Mouse (Mus musculus): ENCODE measurements around the gene Gm4894. TPM values are rescaled to one million over a fixed set of nuclear protein-coding genes. Genes with fewer than 3 reads are reported as not detected.

The Gm4894 gene
- polyA plus RNA-seq (2015; fragmentation: Nextera tagmentation; extraction: Ambion mirVana), result not detected in 2 replicates

- Histone ChIP-seq H3K9me3 (no peaks in the 10 kb centered on the region), H3K4me2 (no peak within 1 kb of the TSS)
- WGBS, result 65% methylated on average over 6 of the region's 6 CpGs
Observed at GRCm38 (mm10) chr9:49250231-49250630, at the start of gene Gm4894. TSS of gene Gm4894 (plus strand) at chr9:49250531.

DNA sequence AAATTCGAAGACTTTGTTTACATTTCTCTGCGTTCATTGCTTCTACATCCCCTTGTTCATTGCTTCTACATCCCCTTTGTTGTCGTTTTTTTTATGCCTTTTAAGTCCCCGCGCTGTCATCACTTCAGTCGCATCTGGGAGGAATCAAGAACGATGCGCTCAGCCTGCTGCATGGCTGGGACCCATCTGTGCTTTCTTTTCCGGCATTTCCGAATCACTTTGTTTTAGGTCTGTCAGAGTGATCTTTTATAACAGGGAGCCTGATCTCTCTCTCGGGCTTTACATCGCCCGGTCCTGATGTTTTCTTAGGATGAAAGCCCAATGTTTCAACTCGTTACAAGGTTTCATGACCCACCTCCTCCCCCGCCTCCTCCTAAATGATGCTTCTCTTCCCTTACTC lies 44.0 kb upstream of the Gm4894 start:
- H3K4me3 ChIP-seq, result peak overlapping the region; percentile 12; the same call in 1 of the 2 replicates
- H3K9ac ChIP-seq, result no peak overlapping the region
- WGBS, result 20% methylated on average over 15 of the region's 15 CpGs
- H3K4me2 ChIP-seq, result peak overlapping the region; percentile 49
- H3K36me3 ChIP-seq, result no peaks in the 10 kb centered on the region
- peaks cover 23% of the 10 kb centered on the region for H3K4me1 ChIP-seq
- ATAC-seq (ENCODE audit: insufficient number of reproducible peaks, insufficient read depth, low FRiP score, low TSS enrichment, low read depth), result no peak
- H3K27me3 ChIP-seq, result no peaks in the 10 kb centered on the region; the same call in 1 of the 2 replicates
- H3K27ac ChIP-seq, result peak overlapping the region; percentile 62; the same call in 1 of the 2 replicates
- H3K9me3 ChIP-seq, result no peaks in the 10 kb centered on the region

More at GRCm38 (mm10) chr9:49250231-49250630, at the start of gene Gm4894:
- no peaks in the 10 kb centered on the region for H3K27me3 ChIP-seq
- no peak within 1 kb of the TSS for H3K27ac ChIP-seq
- H3K4me1 ChIP-seq, result peaks cover 6% of the 10 kb centered on the region; the same call in 1 of the 2 replicates
- H3K4me3 ChIP-seq, result no peak within 1 kb of the TSS
- no peaks in the 10 kb centered on the region for H3K36me3 ChIP-seq
- ATAC-seq (ENCODE audit: insufficient number of reproducible peaks, insufficient read depth, low FRiP score, low TSS enrichment, low read depth), result no peak
- H3K9ac ChIP-seq, result no peak within 1 kb of the TSS

- 76% methylated on average over 1 of the region's 1 CpGs for WGBS
- no peak overlapping the region for H3K27ac ChIP-seq
- no peaks in the 10 kb centered on the region for H3K36me3 ChIP-seq
- peaks cover 17% of the 10 kb centered on the region for H3K4me1 ChIP-seq
- no peak overlapping the region for H3K4me3 ChIP-seq
- no peaks in the 10 kb centered on the region for H3K9me3 ChIP-seq
- no peak overlapping the region for H3K9ac ChIP-seq
- no peaks in the 10 kb centered on the region for H3K27me3 ChIP-seq
- no peak for ATAC-seq (ENCODE audit: insufficient number of reproducible peaks, insufficient read depth, low FRiP score, low TSS enrichment, low read depth)
- no peak overlapping the region for H3K4me2 ChIP-seq
Observed at GRCm38 (mm10) chr9:49211493-49211892, 38.8 kb upstream of the Gm4894 start.

DNA sequence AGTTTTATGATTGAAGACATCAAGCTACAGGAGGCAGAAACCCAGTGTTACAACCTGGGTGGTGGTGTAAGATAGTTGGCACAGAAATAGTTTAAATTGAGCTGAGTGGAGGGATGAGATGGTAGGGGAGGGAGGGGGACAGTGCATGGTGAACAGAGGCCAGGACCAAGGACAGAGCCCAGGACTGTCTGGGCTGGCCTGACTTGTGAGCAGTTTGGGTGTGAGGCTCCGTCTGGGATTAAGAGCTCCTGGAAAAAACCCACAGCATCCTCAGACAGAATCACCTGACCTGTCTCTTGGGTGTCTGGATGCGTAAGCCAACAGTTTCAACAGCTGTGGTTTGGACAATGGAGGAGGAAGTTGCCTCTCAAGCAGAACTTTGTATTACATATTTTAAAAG lies 35.6 kb upstream of the Gm4894 start:
- Histone ChIP-seq H3K36me3 (no peaks in the 10 kb centered on the region), H3K9me3 (no peaks in the 10 kb centered on the region), H3K4me1 (peaks cover 8% of the 10 kb centered on the region), H3K27ac (no peak overlapping the region), H3K27me3 (no peaks in the 10 kb centered on the region), H3K4me3 (no peak overlapping the region), H3K4me2 (no peak overlapping the region), H3K9ac (no peak overlapping the region)
- ATAC-seq (ENCODE audit: insufficient number of reproducible peaks, insufficient read depth, low FRiP score, low TSS enrichment, low read depth), result no peak
- WGBS, result 20% methylated on average over 2 of the region's 2 CpGs

DNA sequence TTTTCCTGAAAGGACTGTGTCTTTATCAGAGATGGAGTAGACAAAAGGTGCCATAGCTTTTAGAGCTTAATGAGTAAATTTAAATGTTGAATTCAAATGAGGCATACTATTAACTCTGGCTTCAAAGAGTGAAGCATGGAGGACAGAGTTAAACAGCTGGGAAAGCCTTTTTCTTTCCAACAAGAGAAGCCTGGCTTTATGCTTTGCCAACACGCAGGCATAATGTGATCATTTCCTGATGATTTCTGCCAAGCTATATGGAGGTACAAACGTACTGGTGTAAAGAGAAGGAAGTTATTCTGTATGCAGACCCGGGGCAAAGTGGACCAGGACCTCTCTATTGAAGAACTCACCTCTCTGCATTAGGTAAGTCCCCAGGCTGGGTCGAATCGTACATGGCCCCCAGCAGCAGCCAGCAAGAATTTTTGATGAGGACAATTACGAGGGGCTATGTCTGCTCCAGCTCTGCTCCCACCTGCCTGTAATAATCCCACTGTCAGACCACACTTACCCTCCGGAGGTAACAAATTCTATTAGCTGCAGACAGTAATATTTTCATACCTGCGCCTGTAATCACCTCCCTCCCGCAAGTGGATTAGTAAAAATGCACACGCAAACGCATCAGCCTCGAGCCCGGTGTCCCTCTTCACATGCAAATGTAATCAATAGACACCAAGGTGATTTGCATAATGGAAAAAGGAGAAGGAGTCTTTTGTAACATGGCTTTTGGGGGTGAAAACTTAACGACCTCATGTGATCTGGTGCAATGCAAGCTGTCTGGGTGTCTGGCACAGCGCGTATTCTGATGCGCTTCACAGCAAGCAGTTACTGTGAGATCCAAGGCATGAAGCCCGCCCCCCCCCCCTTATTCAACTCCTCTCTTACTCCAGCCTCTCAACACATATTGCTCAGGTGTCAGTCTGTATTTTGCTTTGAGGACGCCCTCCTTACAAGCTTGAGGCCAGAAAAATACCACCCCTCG lies 32.4 kb upstream of the Gm4894 start:
- Histone ChIP-seq H3K4me1 (no peaks in the 10 kb centered on the region), H3K9ac (no peak overlapping the region), H3K36me3 (no peaks in the 10 kb centered on the region), H3K27ac (no peak overlapping the region), H3K27me3 (no peaks in the 10 kb centered on the region), H3K4me2 (no peak overlapping the region), H3K4me3 (no peak overlapping the region), H3K9me3 (no peaks in the 10 kb centered on the region)
- 70% methylated on average over 20 of the region's 20 CpGs for WGBS
- ATAC-seq (ENCODE audit: insufficient number of reproducible peaks, insufficient read depth, low FRiP score, low TSS enrichment, low read depth), result no peak

- WGBS, result 70% methylated on average over 10 of the region's 10 CpGs
- ATAC-seq (ENCODE audit: insufficient number of reproducible peaks, insufficient read depth, low FRiP score, low TSS enrichment, low read depth), result no peak
Observed at GRCm38 (mm10) chr9:49224488-49224887, 25.8 kb upstream of the Gm4894 start.

GRCm38 (mm10) chr9:49227442-49227841 lies 22.9 kb upstream of the Gm4894 start:
- WGBS, result 62% methylated on average over 9 of the region's 9 CpGs
- ATAC-seq (ENCODE audit: insufficient number of reproducible peaks, insufficient read depth, low FRiP score, low TSS enrichment, low read depth), result no peak

More at GRCm38 (mm10) chr9:49224488-49224887, 25.8 kb upstream of the Gm4894 start:
- H3K36me3 ChIP-seq, result no peaks in the 10 kb centered on the region
- H3K9ac ChIP-seq, result no peak overlapping the region
- no peak overlapping the region for H3K27ac ChIP-seq
- no peaks in the 10 kb centered on the region for H3K4me1 ChIP-seq
- H3K9me3 ChIP-seq, result no peaks in the 10 kb centered on the region
- no peak overlapping the region for H3K4me2 ChIP-seq
- H3K4me3 ChIP-seq, result no peak overlapping the region
- H3K27me3 ChIP-seq, result no peaks in the 10 kb centered on the region

DNA sequence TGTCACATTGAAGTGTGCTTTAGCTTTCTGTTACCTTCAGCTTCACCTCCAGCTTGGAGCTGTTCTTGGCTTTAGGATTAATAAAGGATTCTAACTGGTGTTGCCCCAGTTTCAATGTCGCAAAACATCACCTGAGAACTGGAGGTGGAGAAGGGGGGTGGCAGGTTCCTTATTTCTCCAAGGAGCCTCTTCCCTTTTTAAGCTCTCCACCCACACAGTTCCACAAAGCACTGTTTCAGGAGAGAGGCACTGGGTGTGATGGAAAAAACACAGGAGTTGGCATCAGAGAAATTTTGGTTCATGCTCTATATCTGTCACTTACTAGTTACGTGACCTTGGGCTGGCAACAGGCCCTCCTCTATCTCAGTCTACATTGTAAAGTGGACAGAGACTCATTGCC lies 21.3 kb upstream of the Gm4894 start:
- no peaks in the 10 kb centered on the region for H3K27me3 ChIP-seq
- no peaks in the 10 kb centered on the region for H3K4me1 ChIP-seq
- ATAC-seq (ENCODE audit: insufficient number of reproducible peaks, insufficient read depth, low FRiP score, low TSS enrichment, low read depth), result no peak
- H3K36me3 ChIP-seq, result no peaks in the 10 kb centered on the region
- no peak overlapping the region for H3K9ac ChIP-seq
- WGBS, result 85% methylated on average over 2 of the region's 2 CpGs
- no peak overlapping the region for H3K4me3 ChIP-seq
- no peaks in the 10 kb centered on the region for H3K9me3 ChIP-seq
- no peak overlapping the region for H3K27ac ChIP-seq
- H3K4me2 ChIP-seq, result no peak overlapping the region

More at GRCm38 (mm10) chr9:49227442-49227841, 22.9 kb upstream of the Gm4894 start:
- Histone ChIP-seq H3K27me3 (no peaks in the 10 kb centered on the region), H3K27ac (no peak overlapping the region), H3K4me1 (no peaks in the 10 kb centered on the region), H3K4me3 (no peak overlapping the region), H3K9me3 (no peaks in the 10 kb centered on the region), H3K4me2 (no peak overlapping the region), H3K36me3 (no peaks in the 10 kb centered on the region), H3K9ac (no peak overlapping the region)

DNA sequence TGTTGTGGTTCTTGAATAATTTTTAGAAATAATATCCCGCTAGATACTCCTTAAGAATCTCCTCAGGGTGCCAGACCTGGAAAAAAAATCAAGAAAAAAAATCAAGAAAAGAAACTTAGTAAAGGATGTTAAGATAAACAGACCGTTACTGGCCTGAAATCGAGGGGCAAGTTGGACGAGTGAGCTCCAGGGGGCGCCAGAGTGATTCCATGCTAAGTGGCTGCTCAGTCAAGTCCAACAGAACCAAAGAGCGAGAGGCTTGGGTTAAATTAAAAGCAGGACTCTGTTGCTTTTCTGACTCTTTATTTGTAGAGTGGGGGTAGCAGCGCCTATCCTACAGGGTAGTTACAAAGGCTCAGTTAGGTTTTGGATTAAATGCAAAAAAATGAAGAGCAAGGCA lies 3.5 kb upstream of the Gm4894 start:
- H3K4me1 ChIP-seq, result peaks cover 6% of the 10 kb centered on the region; the same call in 1 of the 2 replicates
- 25% methylated on average over 7 of the region's 7 CpGs for WGBS

GRCm38 (mm10) chr9:49268949-49269348 lies 18.6 kb downstream of the Gm4894 start:
- Histone ChIP-seq H3K9me3 (no peaks in the 10 kb centered on the region), H3K4me1 (no peaks in the 10 kb centered on the region), H3K9ac (no peak overlapping the region), H3K27me3 (no peaks in the 10 kb centered on the region), H3K4me2 (no peak overlapping the region), H3K4me3 (no peak overlapping the region), H3K27ac (no peak overlapping the region), H3K36me3 (no peaks in the 10 kb centered on the region)
- 62% methylated on average over 7 of the region's 7 CpGs for WGBS
- ATAC-seq (ENCODE audit: insufficient number of reproducible peaks, insufficient read depth, low FRiP score, low TSS enrichment, low read depth), result no peak

More for the DNA sequence above, 3.5 kb upstream of the Gm4894 start:
- ATAC-seq (ENCODE audit: insufficient number of reproducible peaks, insufficient read depth, low FRiP score, low TSS enrichment, low read depth), result no peak
- Histone ChIP-seq H3K4me3 (no peak overlapping the region), H3K36me3 (no peaks in the 10 kb centered on the region), H3K9me3 (no peaks in the 10 kb centered on the region), H3K27me3 (no peaks in the 10 kb centered on the region), H3K27ac (no peak overlapping the region), H3K4me2 (no peak overlapping the region), H3K9ac (no peak overlapping the region)

DNA sequence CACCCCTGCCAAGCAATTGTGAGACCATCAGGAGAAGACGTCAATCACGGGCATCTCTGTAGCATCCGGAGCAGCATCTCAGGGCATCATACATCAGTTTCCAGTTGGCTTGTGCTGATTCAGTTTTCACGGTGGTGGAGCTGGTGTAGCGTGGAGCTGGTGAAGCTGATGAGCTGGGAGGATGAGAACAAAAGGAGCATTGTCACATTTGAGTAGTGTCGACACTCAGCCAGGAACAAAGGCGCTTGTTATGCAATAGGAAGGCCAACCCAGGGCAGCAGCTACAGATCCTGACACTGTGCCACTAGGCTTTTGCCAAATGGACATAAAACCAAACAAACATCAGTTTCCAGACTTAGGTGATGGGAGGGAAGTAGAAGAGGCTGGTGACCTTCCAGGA lies 23.2 kb downstream of the Gm4894 start:
- no peak overlapping the region for H3K9ac ChIP-seq

GRCm38 (mm10) chr9:49275976-49276375 lies 25.6 kb downstream of the Gm4894 start:
- Histone ChIP-seq H3K36me3 (no peaks in the 10 kb centered on the region), H3K4me3 (no peak overlapping the region), H3K9ac (no peak overlapping the region), H3K27me3 (no peaks in the 10 kb centered on the region), H3K9me3 (no peaks in the 10 kb centered on the region), H3K4me2 (no peak overlapping the region), H3K27ac (no peak overlapping the region), H3K4me1 (0 out of 2 replicates have a peak, but pooled peaks cover 4% of the 10 kb centered on the region)
- no peak for ATAC-seq (ENCODE audit: insufficient number of reproducible peaks, insufficient read depth, low FRiP score, low TSS enrichment, low read depth)
- 46% methylated on average over 4 of the region's 4 CpGs for WGBS

More for the DNA sequence above, 23.2 kb downstream of the Gm4894 start:
- Histone ChIP-seq H3K4me3 (no peak overlapping the region), H3K4me2 (no peak overlapping the region), H3K27ac (no peak overlapping the region), H3K9me3 (no peaks in the 10 kb centered on the region), H3K36me3 (no peaks in the 10 kb centered on the region), H3K27me3 (no peaks in the 10 kb centered on the region), H3K4me1 (0 out of 2 replicates have a peak, but pooled peaks cover 4% of the 10 kb centered on the region)
- ATAC-seq (ENCODE audit: insufficient number of reproducible peaks, insufficient read depth, low FRiP score, low TSS enrichment, low read depth), result no peak
- 30% methylated on average over 7 of the region's 7 CpGs for WGBS

Measured in embryonic facial prominence, embryonic 13.5 days (tissue).